Mouse (Mus musculus): ENCODE measurements at regions not wholly inside any gene's neighbourhood (a gene's known extent, or its start where the extent isn't known, plus 50 kb on each side); places are given as distances from the start of the nearest gene placed in this dataset.

GRCm38 (mm10) chr10:100931739-100932138 lies 341.5 kb downstream of the 1700017N19Rik start:
- no peak overlapping the region for H3K9ac ChIP-seq

GRCm38 (mm10) chr10:100958371-100958770 lies 368.1 kb downstream of the 1700017N19Rik start:
- WGBS = 89% methylated on average over 9 of the region's 9 CpGs
- no peak for ATAC-seq (ENCODE audit: low read depth)

More at GRCm38 (mm10) chr10:100931739-100932138, 341.5 kb downstream of the 1700017N19Rik start:
- H3K9me3 ChIP-seq = no peaks in the 10 kb centered on the region
- ATAC-seq (ENCODE audit: low read depth) = no peak
- no peaks in the 10 kb centered on the region for H3K27me3 ChIP-seq
- no peaks in the 10 kb centered on the region for H3K36me3 ChIP-seq
- WGBS = 79% methylated on average over 1 of the region's 1 CpGs
- no peak overlapping the region for H3K4me2 ChIP-seq
- H3K27ac ChIP-seq (replicated peaks) = no peak overlapping the region
- no peak overlapping the region for H3K4me3 ChIP-seq
- no peaks in the 10 kb centered on the region for H3K4me1 ChIP-seq (replicated peaks)

DNA sequence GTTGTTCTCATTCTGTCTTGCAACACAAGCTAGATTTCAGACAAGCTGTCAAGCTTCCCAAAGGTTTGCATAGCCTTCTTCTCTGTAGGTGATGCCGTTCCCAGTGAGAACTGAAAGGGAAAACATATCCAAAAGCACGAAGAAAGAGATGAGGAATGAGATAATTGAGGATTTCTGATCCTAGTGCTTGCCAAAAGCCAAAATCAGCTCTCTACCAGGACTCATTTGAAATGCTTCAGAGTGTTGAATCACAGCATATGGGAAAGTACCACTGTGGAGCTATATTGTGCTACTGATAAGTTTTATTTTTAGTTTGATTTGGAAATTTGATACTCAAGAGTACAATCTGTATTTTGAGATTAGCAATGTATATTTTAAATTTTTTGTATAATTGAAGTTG lies 413.2 kb downstream of the 1700017N19Rik start:
- Histone ChIP-seq H3K4me3 (no peak overlapping the region), H3K27ac (replicated peaks) (no peak overlapping the region), H3K9ac (no peak overlapping the region), H3K4me2 (no peak overlapping the region), H3K27me3 (no peaks in the 10 kb centered on the region), H3K9me3 (no peaks in the 10 kb centered on the region), H3K4me1 (replicated peaks) (no peaks in the 10 kb centered on the region), H3K36me3 (no peaks in the 10 kb centered on the region)
- 84% methylated on average over 2 of the region's 2 CpGs for WGBS
- ATAC-seq (ENCODE audit: low read depth) = no peak

More at GRCm38 (mm10) chr10:100958371-100958770, 368.1 kb downstream of the 1700017N19Rik start:
- Histone ChIP-seq H3K9ac (no peak overlapping the region), H3K27ac (replicated peaks) (no peak overlapping the region), H3K4me1 (replicated peaks) (no peaks in the 10 kb centered on the region), H3K27me3 (no peaks in the 10 kb centered on the region), H3K9me3 (no peaks in the 10 kb centered on the region), H3K4me3 (no peak overlapping the region), H3K36me3 (no peaks in the 10 kb centered on the region), H3K4me2 (no peak overlapping the region)

- 88% methylated on average over 4 of the region's 4 CpGs for WGBS
- no peak overlapping the region for H3K4me3 ChIP-seq
- no peak overlapping the region for H3K4me2 ChIP-seq
- H3K27ac ChIP-seq (replicated peaks) = no peak overlapping the region
- H3K9ac ChIP-seq = no peak overlapping the region
- no peaks in the 10 kb centered on the region for H3K27me3 ChIP-seq
- H3K4me1 ChIP-seq (replicated peaks) = no peaks in the 10 kb centered on the region
- no peaks in the 10 kb centered on the region for H3K9me3 ChIP-seq
- ATAC-seq (ENCODE audit: low read depth) = no peak
- no peaks in the 10 kb centered on the region for H3K36me3 ChIP-seq
Measured at GRCm38 (mm10) chr10:101004687-101005086, 414.4 kb downstream of the 1700017N19Rik start.

GRCm38 (mm10) chr10:101015416-101015815 lies 425.1 kb downstream of the 1700017N19Rik start:
- ATAC-seq (ENCODE audit: low read depth) = no peak
- H3K4me2 ChIP-seq = no peak overlapping the region
- no peaks in the 10 kb centered on the region for H3K27me3 ChIP-seq
- H3K9ac ChIP-seq = no peak overlapping the region
- 91% methylated on average over 1 of the region's 1 CpGs for WGBS
- no peaks in the 10 kb centered on the region for H3K9me3 ChIP-seq
- no peak overlapping the region for H3K4me3 ChIP-seq
- H3K27ac ChIP-seq (replicated peaks) = no peak overlapping the region
- no peaks in the 10 kb centered on the region for H3K4me1 ChIP-seq (replicated peaks)
- no peaks in the 10 kb centered on the region for H3K36me3 ChIP-seq

DNA sequence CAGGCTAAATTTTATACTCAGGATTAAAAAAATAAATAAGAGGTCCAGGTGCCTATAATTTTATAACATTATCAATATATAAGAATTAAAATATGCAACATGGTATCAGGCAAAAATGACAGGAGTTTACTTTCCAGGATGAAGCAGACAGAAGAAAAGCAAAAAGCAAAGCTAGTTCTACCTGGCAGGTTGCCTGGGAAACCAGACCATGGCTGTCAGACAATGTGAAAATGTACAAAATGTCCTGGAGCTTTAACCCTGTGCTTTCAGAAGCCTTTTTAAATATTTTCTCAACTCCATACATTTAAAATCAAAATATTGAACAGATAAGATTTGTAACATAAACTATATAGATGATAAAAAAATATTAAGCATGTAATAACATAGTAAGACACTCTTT lies 448.3 kb downstream of the 1700017N19Rik start:
- no peak for ATAC-seq (ENCODE audit: low read depth)
- H3K9ac ChIP-seq = no peak overlapping the region
- H3K4me1 ChIP-seq (replicated peaks) = no peaks in the 10 kb centered on the region
- no peak overlapping the region for H3K27ac ChIP-seq (replicated peaks)
- H3K4me3 ChIP-seq = no peak overlapping the region
- no peaks in the 10 kb centered on the region for H3K9me3 ChIP-seq
- H3K4me2 ChIP-seq = no peak overlapping the region
- H3K36me3 ChIP-seq = no peaks in the 10 kb centered on the region
- H3K27me3 ChIP-seq = no peaks in the 10 kb centered on the region

- 94% methylated on average over 1 of the region's 1 CpGs for WGBS
- no peak overlapping the region for H3K4me2 ChIP-seq
- no peak for ATAC-seq (ENCODE audit: low read depth)
- H3K4me1 ChIP-seq (replicated peaks) = no peaks in the 10 kb centered on the region
- H3K9ac ChIP-seq = no peak overlapping the region
- no peaks in the 10 kb centered on the region for H3K9me3 ChIP-seq
- no peaks in the 10 kb centered on the region for H3K36me3 ChIP-seq
- no peak overlapping the region for H3K4me3 ChIP-seq
- H3K27ac ChIP-seq (replicated peaks) = no peak overlapping the region
- H3K27me3 ChIP-seq = no peaks in the 10 kb centered on the region
Measured at GRCm38 (mm10) chr10:101039034-101039433, 448.8 kb downstream of the 1700017N19Rik start.
